Mouse (Mus musculus) spleen, postnatal 10 days (tissue): ENCODE data around the gene Dthd1.

Experiments
- DNase-seq, 2 experiments: peaks; one replicate each; pipeline ENCODE4 v3.0.0; 2021 to 2022; ENCODE audit warnings: low spot score in 2 of 2

Dthd1 gene

GRCm38 (mm10) chr5:62864348-62864747 lies 50.7 kb downstream of the Dthd1 start:
- DNase-seq = no peak

GRCm38 (mm10) chr5:62867003-62867402 lies 53.4 kb downstream of the Dthd1 start:
- DNase-seq = no peak

GRCm38 (mm10) chr5:62879530-62879929 lies 65.9 kb downstream of the Dthd1 start:
- DNase-seq = no peak

- DNase-seq = no peak
Measured at GRCm38 (mm10) chr5:62895326-62895725, 81.7 kb downstream of the Dthd1 start.

DNA sequence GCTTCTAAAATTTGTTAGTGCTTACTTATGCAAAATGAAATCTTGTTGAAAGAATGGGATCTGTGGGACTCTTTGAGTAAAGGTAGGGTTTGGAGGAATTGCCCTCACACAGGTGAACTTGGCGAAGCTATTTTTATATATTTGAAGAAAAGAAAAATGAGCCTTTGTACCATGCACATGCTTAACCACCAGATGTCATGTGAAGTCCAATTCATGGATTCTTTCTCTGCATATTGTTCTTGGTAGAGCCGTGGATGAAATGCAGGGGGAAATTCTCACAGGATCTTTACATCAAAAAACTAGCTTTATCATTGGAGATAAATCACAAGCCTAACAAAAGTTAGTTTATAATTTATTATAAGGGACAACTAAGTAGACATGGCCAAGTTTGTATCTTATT lies 93.3 kb downstream of the Dthd1 start:
- DNase-seq = no peak

DNA sequence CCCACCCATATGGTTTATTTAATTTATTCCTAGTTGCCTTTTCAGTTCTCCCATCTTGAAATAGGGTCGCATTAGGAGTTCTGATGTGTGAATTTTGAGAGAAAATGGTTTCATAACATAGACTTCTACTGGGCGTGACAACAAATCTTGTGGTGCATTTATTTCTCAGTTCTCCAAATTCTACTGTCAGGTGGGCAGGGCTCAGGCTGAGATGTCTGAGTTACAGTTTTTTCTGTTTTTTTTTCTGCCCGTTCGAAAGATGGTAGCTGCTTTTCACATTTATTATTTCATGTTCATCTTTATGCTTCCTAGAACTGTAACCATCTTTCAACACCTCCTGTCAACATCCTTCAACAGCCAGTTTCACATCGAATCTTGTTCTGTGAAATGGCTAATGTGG lies 95.5 kb downstream of the Dthd1 start:
- DNase-seq = no peak

GRCm38 (mm10) chr5:62924616-62925015 lies 111.0 kb downstream of the Dthd1 start:
- no peak for DNase-seq
